Mouse (Mus musculus) layer of hippocampus, adult 2 months (tissue): ENCODE data around the gene Rps6kb2. TPM values are rescaled to one million over a fixed set of nuclear protein-coding genes. Genes with fewer than 3 reads are reported as not detected.

Experiments used
- DNase-seq, 2 experiments: peaks; one replicate each; pipeline ENCODE4 v3.0.0; 2022; ENCODE audit warnings: low spot score in 2 of 2
- H3K27ac ChIP-seq: fragments of 200-600 bp; 2 replicates; pipeline ENCODE4 v1.8.1; 2022
- H3K4me3 ChIP-seq: fragments of 200-600 bp; 2 replicates; pipeline ENCODE4 v1.8.1; 2022; ENCODE audit warnings: mild to moderate bottlenecking
- CTCF ChIP-seq: fragments of 200-600 bp; conservative IDR thresholded peaks from 2 replicates; pipeline ENCODE4 v1.8.1; 2022; ENCODE audit warnings: antibody characterized with exemption, mild to moderate bottlenecking, moderate library complexity
- total RNA-seq, 2 experiments: library from RNA; stranded (reverse); gene quantifications; 2 replicates each; pipeline ENCODE4 v1.2.3; 2021

The Rps6kb2 gene
- total RNA-seq, 2 experiments from 2014 or later, result 42.5 to 47.9 TPM

DNA sequence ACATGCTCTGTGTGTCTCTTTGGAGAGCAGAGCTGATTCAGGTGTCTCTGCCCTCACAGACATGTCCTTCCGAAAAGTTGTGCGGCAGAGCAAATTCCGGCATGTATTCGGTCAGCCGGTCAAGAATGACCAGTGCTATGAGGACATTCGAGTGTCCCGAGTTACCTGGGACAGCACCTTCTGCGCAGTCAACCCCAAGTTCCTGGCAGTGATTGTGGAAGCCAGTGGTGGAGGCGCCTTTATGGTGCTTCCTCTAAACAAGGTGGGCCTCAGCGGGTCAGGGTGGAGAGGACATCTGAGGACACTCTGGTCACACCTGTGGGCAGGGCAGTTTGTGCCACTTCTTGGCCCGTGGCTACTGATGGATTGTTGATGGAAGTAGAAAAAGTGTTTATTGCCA lies 13.9 kb downstream of the Rps6kb2 start:
- TF ChIP-seq CTCF, result no peak
- Histone ChIP-seq H3K27ac (peak overlapping the region; percentile 94; the same call in 1 of the 2 replicates), H3K4me3 (peak overlapping the region; percentile 90)
- DNase-seq, result no peak

DNA sequence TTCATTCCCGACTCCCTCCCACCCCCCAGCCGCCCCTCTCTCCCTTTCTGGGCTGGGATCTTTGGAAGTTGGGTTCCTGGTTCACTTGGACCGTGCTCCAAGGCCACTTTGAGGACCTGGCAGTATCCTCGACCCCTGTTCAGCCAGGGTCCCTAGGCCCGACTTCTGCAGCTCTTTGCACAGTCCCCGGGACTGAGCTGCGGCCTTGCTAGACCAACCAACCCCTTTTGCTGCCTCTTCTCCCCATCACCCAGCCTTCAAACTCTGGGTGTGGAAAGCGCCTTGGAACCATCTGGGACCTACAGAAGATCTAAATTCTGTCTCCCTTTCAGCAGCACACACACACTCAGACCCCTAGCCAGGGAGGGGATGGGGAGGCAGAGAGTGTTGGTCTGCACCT lies 14.3 kb downstream of the Rps6kb2 start:
- DNase-seq, result no peak
- TF ChIP-seq CTCF, result no peak
- Histone ChIP-seq H3K27ac (peak overlapping the region; percentile 94), H3K4me3 (peak overlapping the region; percentile 90)

GRCm38 (mm10) chr19:4148491-4148806 lies 14.7 kb downstream of the Rps6kb2 start, which contains the start of gene Coro1b:
TSS of gene Coro1b (plus strand) at chr19:4148619.
- no peak for TF ChIP-seq CTCF
- DNase-seq, result peak; percentile 92 to 97
- Histone ChIP-seq H3K27ac (peak within 1 kb of the TSS; percentile 94), H3K4me3 (peak within 1 kb of the TSS; percentile 90)

DNA sequence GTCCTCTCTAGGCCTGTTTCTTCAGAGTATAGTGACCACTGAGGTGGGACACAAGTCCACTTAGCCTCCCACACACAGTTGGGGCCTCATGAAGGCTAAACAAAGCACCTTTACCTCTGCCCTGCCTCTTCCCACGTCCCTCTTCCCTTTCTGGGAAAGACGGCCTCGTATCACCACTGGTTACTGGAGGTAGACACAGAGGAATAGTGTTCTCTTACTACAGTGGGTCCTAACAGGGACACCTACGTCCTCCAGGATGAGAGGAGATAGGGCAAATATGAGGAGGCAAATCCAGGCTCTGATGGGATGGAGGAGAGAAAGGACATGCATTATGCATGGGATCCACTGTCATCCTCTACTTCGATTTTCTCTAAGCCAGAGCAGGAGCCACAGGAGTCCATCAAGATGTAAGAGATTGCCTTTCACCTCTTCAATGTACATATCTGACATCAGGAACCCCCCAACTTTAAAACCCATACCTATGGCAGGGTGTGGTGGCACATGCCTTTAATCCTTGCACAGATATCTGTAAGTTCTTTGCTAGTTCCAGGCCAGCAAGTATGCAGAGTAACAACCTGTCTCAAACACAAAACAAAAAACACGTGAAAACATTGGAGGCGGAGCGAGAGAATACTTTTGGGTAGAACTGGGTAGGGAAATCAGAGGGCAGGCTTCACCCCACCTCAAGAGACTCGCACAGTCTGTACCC lies 15.2 kb downstream of the Rps6kb2 start:
- no peak for TF ChIP-seq CTCF
- Histone ChIP-seq H3K27ac (peak overlapping the region; percentile 94), H3K4me3 (peak overlapping the region; percentile 90)
- no peak for DNase-seq

DNA sequence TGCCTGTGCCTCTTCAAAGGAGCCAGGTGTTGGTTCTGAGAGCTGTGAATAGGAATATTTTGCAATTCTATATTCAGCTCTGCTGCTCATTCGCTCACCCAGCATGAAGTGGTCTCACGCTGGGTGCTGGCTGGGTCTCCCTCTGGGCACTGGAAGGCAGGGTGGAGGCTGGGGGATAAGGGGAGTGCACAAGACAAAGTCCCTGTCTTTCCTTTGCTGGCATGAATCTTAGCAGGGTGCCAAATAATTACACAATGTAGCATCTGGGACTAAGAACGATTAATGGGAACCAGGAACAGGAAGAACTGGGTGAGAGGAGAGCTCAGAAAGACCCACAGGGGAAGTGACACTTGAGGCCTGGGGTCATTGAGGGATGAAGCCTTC lies 16.1 kb downstream of the Rps6kb2 start:
- DNase-seq, result no peak
- no peak overlapping the region for H3K4me3 ChIP-seq
- peak overlapping the region; percentile 94 for H3K27ac ChIP-seq
- no peak for TF ChIP-seq CTCF

- no peak for DNase-seq
- no peak for TF ChIP-seq CTCF
- no peak overlapping the region for H3K4me3 ChIP-seq
- H3K27ac ChIP-seq, result peak overlapping the region; percentile 94; the same call in 1 of the 2 replicates
These were observed 16.7 kb downstream of the Rps6kb2 start for GRCm38 (mm10) chr19:4146366-4147021.

GRCm38 (mm10) chr19:4145936-4146335 lies 17.2 kb downstream of the Rps6kb2 start:
- no peak for DNase-seq
- TF ChIP-seq CTCF, result no peak
- no peak overlapping the region for H3K4me3 ChIP-seq
- H3K27ac ChIP-seq, result no peak overlapping the region

DNA sequence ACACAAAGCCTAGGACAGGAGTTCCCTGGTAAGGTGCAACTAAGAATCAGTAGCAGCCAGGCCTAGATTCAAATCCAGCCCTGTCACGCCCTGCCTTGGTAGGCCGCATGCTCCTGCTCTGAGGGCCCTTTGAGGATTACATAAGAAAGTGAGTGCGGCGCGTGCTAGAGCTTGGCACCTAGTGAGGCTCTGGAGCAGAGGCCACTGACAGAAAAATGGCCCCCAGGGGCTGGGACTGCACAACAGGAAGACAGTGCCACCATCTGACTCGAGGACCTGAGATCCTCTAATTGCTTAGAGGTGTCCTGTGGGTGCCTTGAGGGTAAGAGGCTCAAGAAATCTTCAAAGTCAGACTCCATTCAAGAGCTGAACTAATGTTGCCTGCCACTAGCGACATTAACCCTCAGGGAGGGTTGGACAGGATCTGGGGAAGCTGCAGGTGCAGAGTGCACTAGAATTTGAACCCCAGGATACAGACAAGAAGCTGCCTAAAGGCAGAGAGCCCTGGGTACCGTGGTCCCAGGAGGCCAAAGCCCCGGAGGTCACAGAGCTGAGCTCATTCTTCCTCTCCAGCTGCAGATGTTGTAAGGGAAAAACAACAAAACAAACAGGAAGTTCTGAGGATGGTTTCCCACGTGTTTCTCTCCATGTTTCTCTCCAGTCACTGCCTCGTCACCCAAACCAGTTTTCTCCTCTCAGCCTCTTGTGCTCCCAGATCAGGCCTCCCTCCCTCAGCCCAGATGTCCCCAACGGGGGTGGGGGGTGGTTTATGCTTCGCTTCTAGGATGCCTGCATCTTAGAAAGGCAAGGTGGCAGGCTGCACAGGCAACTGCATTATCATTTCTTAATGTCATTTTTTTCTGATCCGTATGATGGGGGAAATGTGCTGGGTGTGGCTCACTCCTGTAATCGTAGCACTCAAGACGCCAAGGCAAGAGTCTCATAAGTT lies 18.3 kb downstream of the Rps6kb2 start:
- no peak overlapping the region for H3K27ac ChIP-seq
- no peak overlapping the region for H3K4me3 ChIP-seq
- DNase-seq, result no peak
- no peak for TF ChIP-seq CTCF

DNA sequence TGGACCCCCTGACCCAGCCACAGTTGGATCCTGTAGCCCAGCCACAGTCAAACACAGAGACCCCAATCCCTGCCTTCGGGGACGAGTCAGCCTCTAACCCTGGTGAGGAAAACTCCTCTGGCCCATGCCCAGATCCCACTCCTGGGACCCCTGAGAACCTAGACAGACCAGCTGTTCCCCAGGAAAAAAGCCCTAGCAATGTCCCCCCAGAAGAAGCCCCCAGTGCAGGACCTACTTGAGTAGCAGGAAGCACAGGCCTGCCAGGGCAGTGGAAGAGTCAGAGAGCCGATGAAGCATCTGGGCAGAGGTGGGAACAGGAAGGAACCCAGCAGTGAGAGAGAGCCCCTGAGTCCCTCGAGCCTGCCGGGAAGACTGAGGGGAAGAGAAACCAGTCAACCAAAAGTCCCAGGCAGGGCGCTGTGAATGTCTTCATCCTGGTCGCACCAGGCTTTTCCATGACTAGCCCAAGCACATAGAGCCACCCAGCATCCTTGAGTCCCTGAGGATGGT lies 19.3 kb downstream of the Rps6kb2 start, which contains the start of gene Cabp4:
Cabp4 (minus strand) TSS at position 275 of the 510 bp plus-strand sequence.
- no peak for DNase-seq
- TF ChIP-seq CTCF, result no peak
- Histone ChIP-seq H3K27ac (no peak within 1 kb of the TSS), H3K4me3 (no peak within 1 kb of the TSS)

- DNase-seq, result no peak
- TF ChIP-seq CTCF, result no peak
- no peak overlapping the region for H3K4me3 ChIP-seq
- H3K27ac ChIP-seq, result no peak overlapping the region
These were observed 20.6 kb downstream of the Rps6kb2 start for GRCm38 (mm10) chr19:4142416-4143173.

GRCm38 (mm10) chr19:4140147-4140546 lies 23.0 kb downstream of the Rps6kb2 start:
- Histone ChIP-seq H3K27ac (no peak overlapping the region), H3K4me3 (no peak overlapping the region)
- DNase-seq, result no peak
- no peak for TF ChIP-seq CTCF

GRCm38 (mm10) chr19:4139446-4139845 lies 23.7 kb downstream of the Rps6kb2 start, which contains the start of gene Gpr152:
TSS of gene Gpr152 (plus strand) at chr19:4139787.
- H3K4me3 ChIP-seq, result no peak within 1 kb of the TSS
- no peak for TF ChIP-seq CTCF
- no peak for DNase-seq
- no peak within 1 kb of the TSS for H3K27ac ChIP-seq
